Mouse (Mus musculus): ENCODE results near the gene Cdc37.

GRCm38 (mm10) chr9:21161209-21161909, 11.6 kb upstream of the Cdc37 start:
- no peak for TF ChIP-seq GATA1 (IDR thresholded peaks at IDR 0.05; ENCODE audit: borderline replicate concordance, low read length)
- no peak for TF ChIP-seq FLI1 (IDR thresholded peaks at IDR 0.05; ENCODE audit: low read length)

All from megakaryocyte, embryonic 14.5 days (primary cell).